Mouse (Mus musculus) heart, embryonic 11.5 days (tissue): ENCODE results near the gene Hdac9. TPM values are rescaled to one million over a fixed set of nuclear protein-coding genes. Genes with fewer than 3 reads are reported as not detected.

ENCODE experiments used
- ATAC-seq: fragments of 200-750 bp; cut with Nextera tagmentation; replicated peaks from 2 replicates; pipeline ENCODE4 v1.8.0; 2017; ENCODE audit warnings: moderate library complexity; ENCODE audit not compliant: insufficient number of reproducible peaks, low FRiP score, low TSS enrichment
- H3K27ac ChIP-seq: fragments of 300-500 bp; sonication (generic); 2 replicates; pipeline ENCODE4 v1.5.1; 2014; ENCODE audit warnings: mild to moderate bottlenecking, low read depth, low read length
- H3K27me3 ChIP-seq: fragments of 300-500 bp; sonication (generic); 2 replicates; pipeline ENCODE4 v1.6.1; 2014; ENCODE audit warnings: mild to moderate bottlenecking, low read length, mixed read lengths; ENCODE audit not compliant: control insufficient read depth, insufficient read depth
- H3K36me3 ChIP-seq: fragments of 300-500 bp; sonication (generic); 2 replicates; pipeline ENCODE4 v1.6.1; 2014; ENCODE audit warnings: mild to moderate bottlenecking, low read length, moderate library complexity, mixed read lengths; ENCODE audit not compliant: control insufficient read depth, insufficient read depth
- H3K4me1 ChIP-seq: fragments of 300-500 bp; sonication (generic); 2 replicates; pipeline ENCODE4 v1.6.1; 2014; ENCODE audit warnings: low read length; ENCODE audit not compliant: control insufficient read depth, insufficient read depth
- H3K4me2 ChIP-seq: fragments of 300-500 bp; sonication (generic); 2 replicates; pipeline ENCODE4 v1.6.1; 2014; ENCODE audit warnings: mild to moderate bottlenecking, moderate library complexity
- H3K4me3 ChIP-seq: fragments of 300-500 bp; sonication (generic); 2 replicates; pipeline ENCODE4 v1.5.1; 2014; ENCODE audit warnings: low read depth, low read length
- H3K9ac ChIP-seq: fragments of 300-500 bp; sonication (generic); 2 replicates; pipeline ENCODE4 v1.6.1; 2014; ENCODE audit warnings: mild to moderate bottlenecking, low read depth, low read length, moderate library complexity
- H3K9me3 ChIP-seq: fragments of 300-500 bp; sonication (generic); replicated peaks from 2 replicates; pipeline ENCODE4 v1.6.1; 2016; ENCODE audit warnings: low read length; ENCODE audit not compliant: control insufficient read depth
- WGBS: fragments of 180-500 bp; shearing (Covaris S2); extraction: QIAGEN DNeasy Blood & Tissue Kit; methylation state at CpG from one replicate; pipeline ENCODE4 v1.1.7; 2014; ENCODE audit not compliant: insufficient replicate concordance; 5-methylcytosine and 5-hydroxymethylcytosine counted together
- polyA plus RNA-seq: library from polyadenylated mRNA; unstranded; fragments of >200 nt; fragmentation: Nextera tagmentation; extraction: Ambion mirVana; gene quantifications from 2 replicates; pipeline ENCODE4 v1.2.1, GENCODE M21; 2014

Gene Hdac9
- polyA plus RNA-seq, 1 experiment from 2014 or later, result 29.3 TPM

DNA sequence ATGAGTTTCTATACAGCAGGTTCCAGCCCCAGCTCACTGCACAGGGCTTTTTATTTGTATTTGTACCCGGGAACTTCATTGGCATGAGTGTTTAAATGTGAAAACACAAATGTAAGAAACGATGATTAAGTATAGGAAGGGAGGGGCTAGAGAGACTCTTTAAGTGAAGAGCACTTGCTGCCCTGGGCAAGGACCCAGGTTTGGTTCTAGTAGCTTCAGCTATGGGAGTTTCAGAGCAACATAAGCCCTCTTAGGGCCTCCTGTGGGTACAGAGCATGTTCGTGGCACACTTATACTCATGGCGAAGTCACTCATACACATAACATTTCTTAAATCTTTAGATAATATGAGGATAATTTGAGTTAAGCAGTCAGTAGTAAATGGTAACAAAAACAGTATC lies 243.4 kb downstream of the Hdac9 start:
- Histone ChIP-seq H3K4me3 (no peak overlapping the region), H3K4me2 (no peak overlapping the region), H3K4me1 (no peaks in the 10 kb centered on the region), H3K36me3 (no peaks in the 10 kb centered on the region), H3K27me3 (no peaks in the 10 kb centered on the region), H3K9me3 (no peaks in the 10 kb centered on the region), H3K27ac (no peak overlapping the region), H3K9ac (no peak overlapping the region)
- 79% methylated on average over 4 of the region's 4 CpGs for WGBS
- no peak for ATAC-seq

DNA sequence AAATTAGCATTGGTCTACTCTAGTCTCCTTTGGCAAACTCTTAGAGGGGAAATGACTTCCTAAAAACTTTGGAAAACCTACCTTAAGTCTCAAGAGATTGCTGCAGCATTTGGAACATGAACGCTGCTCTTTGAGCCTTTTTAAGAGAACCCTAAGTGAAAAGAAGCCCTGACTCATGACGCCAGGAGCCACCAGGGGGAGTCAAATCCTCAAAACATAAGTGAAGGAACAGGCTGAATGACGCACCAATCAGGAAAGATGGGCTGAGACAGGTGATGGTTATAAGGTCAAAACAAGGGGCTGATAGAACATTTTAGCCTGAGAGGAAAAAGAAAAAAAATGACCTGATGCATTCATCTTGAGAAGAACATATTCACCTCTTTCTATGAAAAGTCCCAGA lies 252.1 kb downstream of the Hdac9 start:
- no peak for ATAC-seq
- Histone ChIP-seq H3K27ac (no peak overlapping the region), H3K36me3 (no peaks in the 10 kb centered on the region), H3K9ac (no peak overlapping the region), H3K4me1 (no peaks in the 10 kb centered on the region), H3K4me3 (no peak overlapping the region), H3K9me3 (no peaks in the 10 kb centered on the region), H3K4me2 (no peak overlapping the region), H3K27me3 (no peaks in the 10 kb centered on the region)
- 9% methylated on average over 3 of the region's 3 CpGs for WGBS

DNA sequence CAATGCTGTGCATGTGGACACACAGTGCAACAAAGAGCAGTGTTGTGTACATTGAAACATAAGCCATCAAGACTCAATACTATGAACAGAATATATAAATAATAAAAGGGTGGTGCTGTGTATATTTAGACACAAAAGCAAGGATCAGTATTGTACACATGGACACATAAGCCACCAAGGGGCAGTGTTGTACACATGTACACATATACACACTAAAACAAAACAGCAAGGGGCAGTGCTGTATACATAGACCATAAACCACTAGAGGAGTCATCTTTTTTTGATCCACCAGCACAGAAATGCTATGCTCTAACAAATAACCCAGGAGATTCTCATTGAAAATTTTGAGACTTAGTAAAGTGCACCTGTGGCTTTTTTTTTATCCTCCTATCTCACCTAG lies 255.5 kb downstream of the Hdac9 start:
- no peaks in the 10 kb centered on the region for H3K4me1 ChIP-seq
- no peak overlapping the region for H3K4me2 ChIP-seq
- H3K27me3 ChIP-seq, result no peaks in the 10 kb centered on the region
- no peak overlapping the region for H3K9ac ChIP-seq
- H3K36me3 ChIP-seq, result no peaks in the 10 kb centered on the region
- H3K9me3 ChIP-seq, result no peaks in the 10 kb centered on the region
- H3K4me3 ChIP-seq, result no peak overlapping the region
- H3K27ac ChIP-seq, result no peak overlapping the region
- ATAC-seq, result no peak

DNA sequence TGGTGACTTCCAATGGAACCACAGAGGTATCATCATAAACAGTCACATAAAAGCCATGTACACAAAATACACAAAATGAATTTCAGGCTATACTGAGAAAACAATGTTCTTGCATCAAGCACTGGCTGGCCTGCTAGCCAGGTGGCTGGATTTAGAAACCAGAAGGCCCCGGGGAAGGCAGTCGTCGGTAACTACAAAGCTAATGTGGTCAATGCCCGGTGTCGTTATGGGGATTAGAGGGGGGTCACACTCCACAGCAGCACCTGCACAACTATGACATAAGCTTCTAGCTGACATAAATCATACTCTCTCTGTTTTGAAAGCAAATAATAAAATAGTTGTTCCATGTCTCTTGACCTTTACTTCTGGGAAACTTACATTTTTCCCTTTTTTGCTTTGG lies 256.9 kb downstream of the Hdac9 start:
- 57% methylated on average over 5 of the region's 5 CpGs for WGBS
- Histone ChIP-seq H3K27me3 (no peaks in the 10 kb centered on the region), H3K9me3 (no peaks in the 10 kb centered on the region)

DNA sequence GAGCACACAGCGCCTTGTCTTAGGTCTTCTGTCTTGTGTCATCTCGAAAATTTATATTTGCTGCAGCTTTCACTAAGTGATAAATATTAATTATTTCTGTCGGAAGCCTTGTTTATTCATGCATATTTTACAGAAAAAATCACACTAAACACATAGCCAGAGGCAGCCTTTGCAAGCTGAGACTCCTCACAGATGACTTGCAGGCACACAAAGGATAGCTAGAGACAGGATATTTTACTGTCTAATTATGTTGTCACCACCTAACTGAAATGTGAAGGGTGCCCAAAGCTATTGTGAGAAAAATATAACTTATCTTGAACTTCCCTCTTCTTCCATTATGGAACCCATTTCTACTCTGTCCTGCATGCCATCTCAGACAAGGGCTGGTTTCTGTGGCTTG lies 258.3 kb downstream of the Hdac9 start:
- Histone ChIP-seq H3K4me1 (no peaks in the 10 kb centered on the region), H3K9ac (no peak overlapping the region), H3K9me3 (no peaks in the 10 kb centered on the region), H3K27ac (no peak overlapping the region), H3K27me3 (no peaks in the 10 kb centered on the region), H3K36me3 (no peaks in the 10 kb centered on the region), H3K4me2 (no peak overlapping the region), H3K4me3 (no peak overlapping the region)
- 50% methylated on average over 3 of the region's 3 CpGs for WGBS
- no peak for ATAC-seq

More for the DNA sequence above, 256.9 kb downstream of the Hdac9 start:
- Histone ChIP-seq H3K4me3 (no peak overlapping the region), H3K4me1 (no peaks in the 10 kb centered on the region), H3K27ac (no peak overlapping the region), H3K9ac (no peak overlapping the region), H3K4me2 (no peak overlapping the region), H3K36me3 (no peaks in the 10 kb centered on the region)
- no peak for ATAC-seq

DNA sequence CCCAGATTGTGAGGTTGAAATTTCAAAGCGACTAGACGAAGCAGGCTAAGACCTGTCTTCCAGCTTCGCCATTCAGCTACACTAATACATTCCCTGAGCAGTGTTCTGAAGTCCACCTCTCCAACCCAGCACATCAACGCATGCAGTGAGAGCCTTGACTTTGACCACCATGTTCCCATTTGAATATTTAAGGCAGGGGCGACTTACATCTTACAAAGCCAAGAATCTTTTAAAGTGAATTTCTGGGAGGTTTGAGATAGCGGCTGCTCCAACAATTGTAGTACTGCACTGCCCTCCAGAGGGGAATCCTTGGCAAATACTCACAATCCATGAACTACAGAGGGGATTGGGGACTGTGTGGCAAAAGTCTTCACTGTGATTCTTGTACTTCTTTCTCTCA lies 258.8 kb downstream of the Hdac9 start:
- Histone ChIP-seq H3K9me3 (no peaks in the 10 kb centered on the region), H3K4me3 (no peak overlapping the region), H3K27me3 (no peaks in the 10 kb centered on the region), H3K27ac (no peak overlapping the region), H3K4me2 (peak overlapping the region; percentile 44), H3K9ac (no peak overlapping the region), H3K36me3 (no peaks in the 10 kb centered on the region), H3K4me1 (no peaks in the 10 kb centered on the region)
- no peak for ATAC-seq
- WGBS, result 38% methylated on average over 6 of the region's 6 CpGs

DNA sequence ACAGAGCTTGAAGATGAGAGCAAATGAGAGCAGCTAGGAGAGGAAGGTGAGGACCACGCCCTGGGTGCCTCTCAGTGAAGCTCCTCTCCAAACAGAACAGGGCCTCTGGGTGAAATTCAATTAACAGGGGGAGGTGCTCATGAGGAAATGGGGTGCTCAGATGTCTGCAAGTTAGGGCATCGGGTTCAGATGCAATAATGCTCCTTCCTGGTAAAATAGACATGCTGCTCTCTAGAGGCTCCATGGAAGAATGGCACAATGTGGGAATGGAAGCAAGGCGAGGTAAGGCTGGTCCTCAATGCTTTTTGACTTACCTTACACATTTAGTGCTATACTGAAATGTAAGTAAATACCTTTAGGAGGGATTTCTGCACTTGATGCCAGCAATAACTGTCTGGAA lies 263.3 kb downstream of the Hdac9 start:
- H3K27me3 ChIP-seq, result no peaks in the 10 kb centered on the region
- no peak overlapping the region for H3K4me2 ChIP-seq
- no peak overlapping the region for H3K9ac ChIP-seq
- no peaks in the 10 kb centered on the region for H3K36me3 ChIP-seq
- no peak overlapping the region for H3K27ac ChIP-seq
- no peaks in the 10 kb centered on the region for H3K4me1 ChIP-seq
- no peak overlapping the region for H3K4me3 ChIP-seq
- no peaks in the 10 kb centered on the region for H3K9me3 ChIP-seq
- no peak for ATAC-seq
- 15% methylated on average over 3 of the region's 3 CpGs for WGBS

DNA sequence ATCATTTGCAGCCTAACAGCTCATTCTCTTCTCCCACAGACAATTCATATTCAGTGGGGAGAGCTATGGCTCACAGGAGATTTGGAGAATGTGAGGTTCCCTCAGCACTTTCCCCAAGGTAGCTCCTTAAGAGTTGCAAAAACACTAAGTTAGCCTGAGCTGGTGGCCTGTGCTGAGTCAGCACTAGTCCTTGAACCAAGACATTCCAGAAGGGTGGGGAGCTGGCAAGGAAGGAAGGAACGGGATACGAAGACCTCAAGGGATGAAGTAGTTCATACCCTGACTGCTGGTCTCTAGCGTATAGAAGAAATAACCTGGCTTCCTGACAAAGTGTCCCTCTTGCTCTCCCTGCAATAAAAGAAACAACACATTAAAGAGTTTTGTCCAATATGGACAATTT lies 268.1 kb downstream of the Hdac9 start:
- Histone ChIP-seq H3K27me3 (no peaks in the 10 kb centered on the region), H3K4me2 (no peak overlapping the region), H3K9ac (no peak overlapping the region), H3K4me3 (no peak overlapping the region), H3K27ac (no peak overlapping the region), H3K36me3 (no peaks in the 10 kb centered on the region), H3K4me1 (no peaks in the 10 kb centered on the region), H3K9me3 (no peaks in the 10 kb centered on the region)
- no peak for ATAC-seq
- 74% methylated on average over 3 of the region's 3 CpGs for WGBS

DNA sequence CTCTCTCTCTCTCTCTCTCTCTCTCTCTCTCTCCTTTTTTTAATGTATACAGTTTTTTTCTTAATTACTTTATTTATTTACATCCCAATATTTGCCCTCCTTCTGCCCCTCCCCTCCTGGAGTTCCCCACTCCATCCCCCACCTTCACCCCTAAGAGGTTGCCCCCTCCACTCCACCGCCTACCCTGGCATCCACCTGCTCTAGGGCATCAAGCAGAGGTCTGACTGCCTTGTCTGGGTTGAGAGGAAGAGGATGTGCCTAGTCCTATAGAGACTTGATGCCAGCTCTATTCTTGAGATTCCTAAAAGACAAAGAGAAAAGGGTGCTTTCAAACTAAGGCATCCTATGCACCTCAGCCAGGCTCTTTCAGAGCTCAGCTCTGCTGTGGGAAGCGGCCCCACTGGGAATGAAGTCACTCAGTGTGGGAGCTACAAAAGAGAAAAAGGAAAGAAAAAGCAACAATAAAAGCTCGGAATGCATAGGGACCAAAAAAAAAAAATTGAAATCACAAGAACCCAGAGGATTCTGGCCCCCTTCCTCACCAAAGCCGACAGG lies 275.1 kb downstream of the Hdac9 start:
- 67% methylated on average over 4 of the region's 4 CpGs for WGBS
- no peak for ATAC-seq
- H3K4me3 ChIP-seq, result no peak overlapping the region
- no peak overlapping the region for H3K9ac ChIP-seq
- H3K9me3 ChIP-seq, result no peaks in the 10 kb centered on the region
- H3K27me3 ChIP-seq, result no peaks in the 10 kb centered on the region
- no peak overlapping the region for H3K27ac ChIP-seq
- no peaks in the 10 kb centered on the region for H3K4me1 ChIP-seq
- H3K4me2 ChIP-seq, result no peak overlapping the region
- no peaks in the 10 kb centered on the region for H3K36me3 ChIP-seq
